Mouse (Mus musculus): ENCODE measurements at regions not wholly inside any gene's neighbourhood (a gene's known extent, or its start where the extent isn't known, plus 50 kb on each side); places are given as distances from the start of the nearest gene placed in this dataset.

GRCm38 (mm10) chr16:62681880-62682279 is 104.7 kb downstream of the Nsun3 start:
- in situ Hi-C loops (cut with MboI; ENCODE audit: low pct_ligation_motif_present, low pct_unique_long_range_greater_than_20kb, low sequenced_read_pairs) (no loop called here), dilution Hi-C loops (cut with MboI; ENCODE audit: extremely low pct_ligation_motif_present, extremely low pct_unique_long_range_greater_than_20kb, low sequenced_read_pairs) (no loop called here)
- no peaks in the 10 kb centered on the region for H3K4me1 ChIP-seq (ENCODE audit: control insufficient read depth in 1 of 2, insufficient read depth in 2 of 2)
- no peak overlapping the region for H3K27ac ChIP-seq (ENCODE audit: insufficient read depth, low read depth)
- no peak for TF ChIP-seq NRF1 (IDR thresholded peaks at IDR 0.05; ENCODE audit: low read depth, low read length)
- no peak for TF ChIP-seq GABPA (IDR thresholded peaks at IDR 0.05; ENCODE audit: insufficient replicate concordance, low read depth, low read length)
- TF ChIP-seq KAT2A (IDR thresholded peaks at IDR 0.05; ENCODE audit: insufficient replicate concordance, low read length), result no peak
- no peak for TF ChIP-seq SIN3A (IDR thresholded peaks at IDR 0.05; ENCODE audit: low read length)
- TF ChIP-seq SMC3 (IDR thresholded peaks at IDR 0.05; ENCODE audit: low read depth, low read length), result no peak
- no peak for TF ChIP-seq MEF2A (IDR thresholded peaks at IDR 0.05; ENCODE audit: borderline replicate concordance, low read depth, low read length)
- no peak for TF ChIP-seq BHLHE40 (IDR thresholded peaks at IDR 0.05; ENCODE audit: low read depth, low read length)
- no peak for TF ChIP-seq MYC (IDR thresholded peaks at IDR 0.05; ENCODE audit: low read depth, low read length)
- TF ChIP-seq CTCF (conservative IDR thresholded peaks at IDR 0.05 in 1 of 2, IDR thresholded peaks at IDR 0.05 in 1 of 2; ENCODE audit: low read depth in 2 of 2, low read length in 2 of 2), result no peak
- TF ChIP-seq ZKSCAN1 (IDR thresholded peaks at IDR 0.05; ENCODE audit: borderline replicate concordance, low read depth, low read length), result no peak
- TF ChIP-seq TCF12 (IDR thresholded peaks at IDR 0.05; ENCODE audit: low read depth, low read length), result no peak
- TF ChIP-seq MXI1 (IDR thresholded peaks at IDR 0.05; ENCODE audit: low read depth, low read length), result no peak
- TF ChIP-seq CHD2 (IDR thresholded peaks at IDR 0.05; ENCODE audit: low read length), result no peak
- TF ChIP-seq USF2 (conservative IDR thresholded peaks at IDR 0.05; ENCODE audit: low read depth, low read length), result no peak
- no peak for TF ChIP-seq RCOR1 (conservative IDR thresholded peaks at IDR 0.05; ENCODE audit: low read depth, low read length)
- TF ChIP-seq USF1 (IDR thresholded peaks at IDR 0.05; ENCODE audit: low read depth, low read length), result no peak
- H3K36me3 ChIP-seq (replicated peaks in 1 of 2; ENCODE audit: control insufficient read depth in 1 of 2, insufficient read depth in 1 of 2, low read length in 1 of 2), result no peaks in the 10 kb centered on the region
- H3K79me2 ChIP-seq (replicated peaks; ENCODE audit: control insufficient read depth, extremely low read depth, insufficient read depth, poor library complexity, severe bottlenecking), result no peaks in the 10 kb centered on the region
- H3K9ac ChIP-seq (ENCODE audit: insufficient read depth, low read depth), result no peak overlapping the region
- H3K4me3 ChIP-seq (replicated peaks in 1 of 3; ENCODE audit: low read depth in 2 of 3, low read length in 2 of 3, poor library complexity in 1 of 3), result no peak overlapping the region
- peaks cover 5% of the 10 kb centered on the region for H3K27me3 ChIP-seq (replicated peaks)
- no peaks in the 10 kb centered on the region for H3K9me3 ChIP-seq (replicated peaks; ENCODE audit: low read length)
- DNase-seq (ENCODE audit: extremely low read depth), result no peak
- H3K4me2 ChIP-seq (ENCODE audit: insufficient read depth, low read depth, poor library complexity, severe bottlenecking), result no peak overlapping the region

GRCm38 (mm10) chr16:62676815-62677214 is 109.8 kb downstream of the Nsun3 start:
- dilution Hi-C loops (cut with MboI; ENCODE audit: extremely low pct_ligation_motif_present, extremely low pct_unique_long_range_greater_than_20kb, low sequenced_read_pairs) (no loop called here), in situ Hi-C loops (cut with MboI; ENCODE audit: low pct_ligation_motif_present, low pct_unique_long_range_greater_than_20kb, low sequenced_read_pairs) (no loop called here)
- Histone ChIP-seq H3K27me3 (replicated peaks) (peaks cover 8% of the 10 kb centered on the region), H3K4me2 (ENCODE audit: insufficient read depth, low read depth, poor library complexity, severe bottlenecking) (no peak overlapping the region), H3K9me3 (replicated peaks; ENCODE audit: low read length) (no peaks in the 10 kb centered on the region), H3K4me1 (ENCODE audit: control insufficient read depth in 1 of 2, insufficient read depth in 2 of 2) (no peaks in the 10 kb centered on the region), H3K79me2 (replicated peaks; ENCODE audit: control insufficient read depth, extremely low read depth, insufficient read depth, poor library complexity, severe bottlenecking) (no peaks in the 10 kb centered on the region), H3K27ac (ENCODE audit: insufficient read depth, low read depth) (no peak overlapping the region), H3K9ac (ENCODE audit: insufficient read depth, low read depth) (no peak overlapping the region), H3K4me3 (replicated peaks in 1 of 3; ENCODE audit: low read depth in 2 of 3, low read length in 2 of 3, poor library complexity in 1 of 3) (no peak overlapping the region), H3K36me3 (replicated peaks in 1 of 2; ENCODE audit: control insufficient read depth in 1 of 2, insufficient read depth in 1 of 2, low read length in 1 of 2) (no peaks in the 10 kb centered on the region)
- DNase-seq (ENCODE audit: extremely low read depth), result no peak
- TF ChIP-seq MAX (IDR thresholded peaks at IDR 0.05; ENCODE audit: low read length), result no peak
- TF ChIP-seq ZMIZ1 (IDR thresholded peaks at IDR 0.05; ENCODE audit: low read depth, low read length), result no peak
